Mouse (Mus musculus) mature B cell (primary cell): ENCODE results near the gene Scn7a.

Experiments
- in situ Hi-C: fragments of 300-500 bp; cut with MboI; formaldehyde crosslinking; loops from 2 replicates; pipeline ENCODE4 v1.14.3; 2019

The Scn7a gene

GRCm38 (mm10) chr2:66784765-66785164, at the start of gene Scn7a:
Scn7a (minus strand) TSS chr2:66784914.
- in situ Hi-C loops, result no loop called here

GRCm38 (mm10) chr2:66827729-66828128, 43.0 kb upstream of the Scn7a start:
- in situ Hi-C loops, result no loop called here

GRCm38 (mm10) chr2:66819862-66820559, 35.3 kb upstream of the Scn7a start:
- in situ Hi-C loops, result no loop called here

- in situ Hi-C loops, result no loop called here
Measured at GRCm38 (mm10) chr2:66799676-66800249, 15.0 kb upstream of the Scn7a start.

- in situ Hi-C loops, result no loop called here
Measured at GRCm38 (mm10) chr2:66797493-66797892, 12.8 kb upstream of the Scn7a start.

- in situ Hi-C loops, result no loop called here
Measured at GRCm38 (mm10) chr2:66791629-66792028, 6.9 kb upstream of the Scn7a start.

GRCm38 (mm10) chr2:66780884-66781283, 3.8 kb downstream of the Scn7a start:
- in situ Hi-C loops, result no loop called here

- in situ Hi-C loops, result no loop called here
Measured at GRCm38 (mm10) chr2:66767980-66768379, 16.7 kb downstream of the Scn7a start.

- in situ Hi-C loops, result no loop called here
Measured at GRCm38 (mm10) chr2:66765170-66765569, 19.5 kb downstream of the Scn7a start.

GRCm38 (mm10) chr2:66762905-66763304, 21.8 kb downstream of the Scn7a start:
- in situ Hi-C loops, result no loop called here

- in situ Hi-C loops, result no loop called here
Measured at GRCm38 (mm10) chr2:66728002-66728401, 56.7 kb downstream of the Scn7a start.

- in situ Hi-C loops, result no loop called here
Measured at GRCm38 (mm10) chr2:66727585-66727974, 57.1 kb downstream of the Scn7a start.

GRCm38 (mm10) chr2:66726878-66727584, 57.7 kb downstream of the Scn7a start:
- in situ Hi-C loops, result no loop called here

GRCm38 (mm10) chr2:66712071-66712470, 72.6 kb downstream of the Scn7a start:
- in situ Hi-C loops, result no loop called here

GRCm38 (mm10) chr2:66692300-66692699, 92.4 kb downstream of the Scn7a start:
- in situ Hi-C loops, result no loop called here

GRCm38 (mm10) chr2:66661988-66662387, 122.7 kb downstream of the Scn7a start:
- in situ Hi-C loops, result no loop called here

GRCm38 (mm10) chr2:66656430-66656829, 128.3 kb downstream of the Scn7a start:
- in situ Hi-C loops, result no loop called here

GRCm38 (mm10) chr2:66655431-66655830, 129.3 kb downstream of the Scn7a start:
- in situ Hi-C loops, result no loop called here

GRCm38 (mm10) chr2:66644384-66644783, 140.3 kb downstream of the Scn7a start:
- in situ Hi-C loops, result no loop called here

- in situ Hi-C loops, result no loop called here
Measured at GRCm38 (mm10) chr2:66634580-66635359, 149.9 kb downstream of the Scn7a start, which contains the start of gene Scn9a. Scn9a (minus strand) TSS chr2:66634962.

- in situ Hi-C loops, result no loop called here
Measured at GRCm38 (mm10) chr2:66632728-66633127, 152.0 kb downstream of the Scn7a start.
